Mouse (Mus musculus): ENCODE measurements around the gene Sash1.
"Not testable (repeated sequence)": the region's sequence is repeated elsewhere in the genome, so short reads cannot be mapped to it uniquely, and the experiment has no call there.

Sash1 gene

GRCm38 (mm10) chr10:8760598-8760997 lies 125.3 kb downstream of the Sash1 start:
- in situ Hi-C loops (cut with MboI, MseI) = loop anchor here (10.0 kb wide), 1 partner anchor 1766 kb away; no protein-coding TSS in a partner anchor

GRCm38 (mm10) chr10:8759228-8759627 lies 126.6 kb downstream of the Sash1 start:
- in situ Hi-C loops (cut with MboI, MseI) = loop anchor here (5.0 kb wide), 1 partner anchor 33 kb away; no protein-coding TSS in a partner anchor

GRCm38 (mm10) chr10:8757429-8757931 lies 128.4 kb downstream of the Sash1 start:
- in situ Hi-C loops (cut with MboI, MseI) = loop anchor here (5.0 kb wide), 1 partner anchor 35 kb away; no protein-coding TSS in a partner anchor

GRCm38 (mm10) chr10:8756604-8757354 lies 129.1 kb downstream of the Sash1 start:
- in situ Hi-C loops (cut with MboI, MseI) = loop anchor here (5.0 kb wide), 1 partner anchor 36 kb away; no protein-coding TSS in a partner anchor

GRCm38 (mm10) chr10:8753377-8753776 lies 132.5 kb downstream of the Sash1 start:
- in situ Hi-C loops (cut with MboI, MseI) = no loop called here

GRCm38 (mm10) chr10:8752436-8752835 lies 133.4 kb downstream of the Sash1 start:
- in situ Hi-C loops (cut with MboI, MseI) = no loop called here

GRCm38 (mm10) chr10:8749537-8749936 lies 136.3 kb downstream of the Sash1 start:
- in situ Hi-C loops (cut with MboI, MseI) = no loop called here

GRCm38 (mm10) chr10:8747450-8748212 lies 138.2 kb downstream of the Sash1 start:
- in situ Hi-C loops (cut with MboI, MseI) = no loop called here

GRCm38 (mm10) chr10:8746082-8746696 lies 139.7 kb downstream of the Sash1 start:
- in situ Hi-C loops (cut with MboI, MseI) = no loop called here

- in situ Hi-C loops (cut with MboI, MseI) = no loop called here
Observed at GRCm38 (mm10) chr10:8742872-8743271, 143.0 kb downstream of the Sash1 start.

GRCm38 (mm10) chr10:8741505-8741904 lies 144.4 kb downstream of the Sash1 start:
- in situ Hi-C loops (cut with MboI, MseI) = no loop called here

GRCm38 (mm10) chr10:8740797-8741196 lies 145.1 kb downstream of the Sash1 start:
- in situ Hi-C loops (cut with MboI, MseI) = no loop called here

- in situ Hi-C loops (cut with MboI, MseI) = no loop called here
Observed at GRCm38 (mm10) chr10:8729387-8730337, 156.2 kb downstream of the Sash1 start.

GRCm38 (mm10) chr10:8719345-8719744 lies 166.5 kb downstream of the Sash1 start:
- in situ Hi-C loops (cut with MboI, MseI) = loop anchor here (10.0 kb wide), 1 partner anchor 835 kb away; no protein-coding TSS in a partner anchor

GRCm38 (mm10) chr10:8718831-8719230 lies 167.0 kb downstream of the Sash1 start:
- in situ Hi-C loops (cut with MboI, MseI) = loop anchor here (10.0 kb wide), 1 partner anchor 834 kb away; no protein-coding TSS in a partner anchor

- in situ Hi-C loops (cut with MboI, MseI) = loop anchor here (10.0 kb wide), 1 partner anchor 832 kb away; no protein-coding TSS in a partner anchor
Observed at GRCm38 (mm10) chr10:8717171-8717570, 168.7 kb downstream of the Sash1 start.

GRCm38 (mm10) chr10:8715679-8716284 lies 170.1 kb downstream of the Sash1 start:
- in situ Hi-C loops (cut with MboI, MseI) = loop anchor here (10.0 kb wide), 1 partner anchor 831 kb away; no protein-coding TSS in a partner anchor

- in situ Hi-C loops (cut with MboI, MseI) = not testable (repeated sequence)
Observed at GRCm38 (mm10) chr10:8696636-8697035, 189.2 kb downstream of the Sash1 start.

GRCm38 (mm10) chr10:8693996-8694500 lies 191.8 kb downstream of the Sash1 start:
- in situ Hi-C loops (cut with MboI, MseI) = no loop called here

GRCm38 (mm10) chr10:8693561-8693960 lies 192.3 kb downstream of the Sash1 start:
- in situ Hi-C loops (cut with MboI, MseI) = no loop called here

Measured in T-helper 1 cell (primary cell).